Mouse (Mus musculus) ES-Bruce4 (cell line): ENCODE results near the gene Ctsc.

Experiments used
- CTCF ChIP-seq: IDR thresholded peaks from one replicate; pipeline ENCODE4 v1.8.1; 2011; ENCODE audit warnings: low read depth, low read length
- POLR2A ChIP-seq: IDR thresholded peaks from one replicate; pipeline ENCODE4 v1.8.1; 2011; ENCODE audit warnings: low read length; ENCODE audit not compliant: insufficient read depth

- TF ChIP-seq POLR2A (no peak), CTCF (no peak)
Measured at GRCm38 (mm10) chr7:88254884-88255283, 23.0 kb upstream of the Ctsc start.
